In genomic region chr14:79425979-79426729, GRCm38 (mm10) we compare ENCODE assay signal across 8 mouse cellular contexts. TPM values are rescaled to one million over a fixed set of nuclear protein-coding genes. Genes with fewer than 3 reads are reported as not detected.
DNase-seq lines count a peak whose midpoint lies in the region; ATAC-seq lines count a peak whose summit lies in the region.

TSS of gene Kbtbd7 (plus strand) at chr14:79426511.

- DNase-seq in MEL-GATA-1-ER (ENCODE audit: extremely low read depth, low read depth) = peak; percentile 97
- peak; percentile 87 for DNase-seq in cerebellum, adult 8-10 months
- DNase-seq in forelimb bud, embryonic 11.5 days (ENCODE audit: low read depth, low spot score) = peak; percentile 92
- DNase-seq in layer of hippocampus, adult 9-10 months (ENCODE audit: low spot score) = peak; percentile 86
- DNase-seq in ovary, postnatal 14 days (ENCODE audit: low spot score) = peak; percentile 77
- DNase-seq in thymus, postnatal 14 days = peak; percentile 95

- H3K9me3 ChIP-seq in lung, embryonic 16.5 days (ENCODE audit: control insufficient read depth, low read length) = peaks cover 11% of the 10 kb centered on the region

- peak within 1 kb of the TSS; percentile 60 for H3K4me3 ChIP-seq in lung, embryonic 16.5 days (ENCODE audit: low read length)

- peak within 1 kb of the TSS; percentile 76 for H3K9ac ChIP-seq in lung, embryonic 16.5 days (ENCODE audit: low read length)

- no peaks in the 10 kb centered on the region for H3K27me3 ChIP-seq in lung, embryonic 16.5 days (ENCODE audit: control insufficient read depth, insufficient read depth, low read depth, low read length)

- peak within 1 kb of the TSS; percentile 57 for H3K4me2 ChIP-seq in lung, embryonic 16.5 days (ENCODE audit: low read depth, low read length)

- H3K36me3 ChIP-seq in lung, embryonic 16.5 days (ENCODE audit: control insufficient read depth, insufficient read depth, low read length) = peaks cover 10% of the 10 kb centered on the region

- peak within 1 kb of the TSS; percentile 88 for H3K27ac ChIP-seq in lung, embryonic 16.5 days (ENCODE audit: low read length)

- under 1% methylated on average over 35 of the region's 44 CpGs for WGBS in lung, embryonic 16.5 days

- no peaks in the 10 kb centered on the region for H3K4me1 ChIP-seq in lung, embryonic 16.5 days (replicated peaks; ENCODE audit: control insufficient read depth, insufficient read depth, low read length)

- ATAC-seq in hematopoietic stem cell, adult 5-6 weeks (replicated peaks in 1 of 2; ENCODE audit: insufficient read depth in 1 of 2, low FRiP score in 2 of 2, low TSS enrichment in 1 of 2, low read depth in 1 of 2, poor library complexity in 2 of 2, severe bottlenecking in 2 of 2) = peak; percentile 99
- peak; percentile 99 for ATAC-seq in lung, embryonic 16.5 days (ENCODE audit: low read depth)

RNA-seq across cellular contexts. Expression of gene Kbtbd7, which starts in this region (rescaled TPM):
- 25.7 and 28.3 TPM in 2 replicates for total RNA-seq in hematopoietic stem cell, adult 5-6 weeks (2017)
- polyA plus RNA-seq in lung, embryonic 16.5 days (2015; fragmentation: Nextera tagmentation; extraction: Ambion mirVana) = 11.6 and 12.8 TPM in 2 replicates

Comparison
In these comparisons a context has a peak if more than half of its experiments do, and no peak if none do; other contexts are left out.
1. Peak in every context shown above with its lines: DNase-seq, ATAC-seq, H3K4me3 ChIP-seq and H3K27ac ChIP-seq.